Mouse (Mus musculus): Measurements from ENCODE around the gene Katnal1.

- TF ChIP-seq CTCF (IDR thresholded peaks at IDR 0.05) = no peak
- no peak for TF ChIP-seq EP300 (IDR thresholded peaks at IDR 0.05)
Measured at GRCm38 (mm10) chr5:148945735-148946134, 16.6 kb upstream of the Katnal1 start.
